Mouse (Mus musculus): ENCODE data around the gene Kank2.
A peak's percentile ranks its signal among the peaks of the same experiment; 100 is the strongest.

The Kank2 gene

DNA sequence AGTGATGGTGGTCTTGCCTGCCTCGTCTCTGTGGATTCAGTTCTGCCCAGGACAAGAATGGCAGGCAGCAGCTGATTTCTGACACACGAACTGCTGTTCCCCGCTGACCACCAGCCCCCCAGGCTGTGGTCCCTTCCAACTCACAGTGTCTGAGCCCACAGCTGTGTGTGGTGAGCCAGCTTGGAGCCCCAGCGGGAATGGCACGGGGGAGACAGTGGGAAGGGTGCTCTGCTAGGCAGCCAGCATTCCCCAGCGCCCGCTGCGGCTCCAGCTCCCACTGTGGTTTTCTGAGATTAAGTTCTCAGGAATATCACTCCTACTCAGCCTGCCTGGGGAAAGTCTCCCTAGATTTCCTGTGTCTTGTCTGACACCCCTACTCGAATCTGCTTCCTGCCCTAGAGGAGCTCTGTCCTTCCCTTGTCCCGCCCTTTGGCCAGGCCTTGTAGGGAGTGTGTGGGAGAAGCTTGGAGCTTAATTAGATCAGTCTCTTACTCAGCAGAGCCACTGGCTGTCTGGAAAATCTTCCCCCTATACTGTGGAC is 46.2 kb downstream of the Kank2 start:
- DNase-seq (ENCODE audit: inconsistent age in 2 of 2, low spot score in 1 of 2): peak; percentile 49 to 78

GRCm38 (mm10) chr9:21751347-21751746 is 47.2 kb downstream of the Kank2 start:
- peak; percentile 82 to 90 for DNase-seq (ENCODE audit: inconsistent age in 2 of 2, low spot score in 1 of 2)

GRCm38 (mm10) chr9:21750370-21750769 is 48.2 kb downstream of the Kank2 start:
- peak; percentile 29 to 58 for DNase-seq (ENCODE audit: inconsistent age in 2 of 2, low spot score in 1 of 2)

DNA sequence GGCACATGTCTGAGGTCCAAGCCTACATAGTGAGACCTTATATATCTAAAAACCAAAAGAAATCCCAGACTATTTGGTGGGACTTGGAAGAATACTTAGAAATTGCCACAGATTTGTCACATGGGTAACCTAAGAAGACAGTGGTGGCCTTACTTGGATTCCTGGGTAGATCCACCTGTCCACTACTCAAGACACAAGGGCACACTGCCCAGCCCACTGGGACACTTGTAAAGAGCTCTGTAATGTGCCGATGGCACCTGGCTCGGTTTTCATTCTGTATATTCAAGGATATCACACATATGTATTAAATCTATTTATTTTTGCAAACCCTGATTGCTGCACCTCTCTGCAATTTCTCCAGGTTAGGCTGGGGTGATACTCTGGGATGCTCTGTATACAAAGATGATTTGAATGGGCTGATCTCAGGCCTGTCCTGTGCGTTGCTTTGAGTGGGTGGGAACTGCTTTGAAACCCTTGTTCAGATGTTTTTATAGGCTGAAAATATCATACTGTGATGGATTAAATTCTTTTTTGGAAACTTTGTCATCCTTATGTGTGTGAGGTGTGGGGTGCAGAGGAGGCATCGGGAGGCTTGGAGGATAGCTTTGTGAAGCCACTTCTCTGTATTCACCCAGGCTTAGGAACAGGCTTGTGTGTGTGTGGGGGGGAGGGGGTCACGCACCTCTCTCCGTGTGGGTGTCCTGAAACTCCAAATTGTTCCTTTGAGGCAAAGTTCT is 49.0 kb downstream of the Kank2 start:
- DNase-seq (ENCODE audit: inconsistent age in 2 of 2, low spot score in 1 of 2): no peak

DNA sequence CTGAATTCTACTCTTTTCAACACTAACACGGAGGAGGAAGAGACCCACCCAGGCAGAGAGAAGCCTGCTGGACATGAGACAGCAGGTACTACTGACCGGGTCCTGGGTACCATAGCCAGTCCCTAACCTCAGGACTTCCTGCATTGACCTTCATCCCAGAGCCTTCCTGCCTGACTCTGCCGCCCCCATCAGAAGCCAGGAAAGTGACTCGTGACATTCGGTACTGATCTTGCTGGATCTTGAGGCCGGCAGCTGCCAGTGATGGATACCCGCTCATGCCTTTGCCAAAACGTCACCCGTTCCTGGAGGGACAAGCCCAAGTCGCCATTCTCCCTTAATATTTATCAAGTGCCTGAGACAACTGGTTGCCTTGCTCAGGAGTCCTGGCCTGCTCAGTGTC is 50.1 kb downstream of the Kank2 start:
- peak; percentile 33 to 67 for DNase-seq (ENCODE audit: inconsistent age in 2 of 2, low spot score in 1 of 2)

GRCm38 (mm10) chr9:21748033-21748432 is 50.5 kb downstream of the Kank2 start:
- DNase-seq (ENCODE audit: inconsistent age in 2 of 2, low spot score in 1 of 2): peak; percentile 84 to 88

DNA sequence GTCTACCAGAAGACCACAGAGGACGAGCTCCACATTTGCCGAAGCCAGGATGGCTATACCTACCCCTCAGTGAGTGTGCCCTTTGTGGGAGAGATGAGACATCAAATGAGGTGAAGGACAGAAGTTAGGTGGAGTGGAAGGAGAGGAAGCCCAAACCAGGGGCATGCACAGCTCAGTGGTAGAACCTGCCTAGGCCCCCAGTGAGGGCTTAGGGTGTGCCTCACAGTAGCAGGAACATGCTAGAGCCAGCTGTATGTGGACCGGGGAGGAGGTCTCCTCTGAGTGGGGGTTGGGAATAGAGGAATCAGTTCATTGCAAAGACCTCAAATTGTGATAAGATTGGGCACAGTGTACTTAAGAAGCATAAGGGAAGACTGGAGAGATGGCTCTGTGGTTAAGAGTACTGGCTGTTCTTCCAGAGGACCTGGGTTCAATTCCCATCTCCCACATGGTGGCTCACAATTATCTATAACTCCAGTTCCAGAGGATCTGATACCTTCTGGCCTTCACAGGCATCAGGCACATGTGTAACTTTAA is 51.2 kb downstream of the Kank2 start:
- no peak for DNase-seq (ENCODE audit: inconsistent age in 2 of 2, low spot score in 1 of 2)

GRCm38 (mm10) chr9:21741514-21741913 is 57.0 kb downstream of the Kank2 start:
- DNase-seq (ENCODE audit: inconsistent age in 2 of 2, low spot score in 1 of 2): no peak

- no peak for DNase-seq (ENCODE audit: inconsistent age in 2 of 2, low spot score in 1 of 2)
Measured at GRCm38 (mm10) chr9:21740427-21740826, 58.1 kb downstream of the Kank2 start.

- no peak for DNase-seq (ENCODE audit: inconsistent age in 2 of 2, low spot score in 1 of 2)
Measured at GRCm38 (mm10) chr9:21738776-21739175, 59.8 kb downstream of the Kank2 start.

DNA sequence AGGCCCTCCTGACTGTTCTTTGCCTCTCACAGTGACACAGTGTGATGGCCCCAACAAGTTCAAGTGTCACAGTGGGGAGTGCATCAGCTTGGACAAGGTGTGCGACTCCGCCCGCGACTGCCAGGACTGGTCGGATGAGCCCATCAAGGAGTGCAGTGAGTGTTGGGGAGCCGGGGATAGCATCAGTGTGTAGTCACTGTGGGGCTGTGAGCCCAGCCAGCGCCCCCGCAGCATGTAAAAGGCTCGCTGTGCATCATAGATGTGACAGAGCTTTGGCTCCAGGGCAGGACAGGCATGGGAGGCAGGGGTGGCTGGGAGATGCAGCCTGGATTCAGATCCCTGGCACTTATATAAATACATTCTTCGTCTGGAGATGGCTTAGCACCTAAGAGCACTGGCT is 61.4 kb downstream of the Kank2 start:
- DNase-seq (ENCODE audit: inconsistent age in 2 of 2, low spot score in 1 of 2): no peak

DNA sequence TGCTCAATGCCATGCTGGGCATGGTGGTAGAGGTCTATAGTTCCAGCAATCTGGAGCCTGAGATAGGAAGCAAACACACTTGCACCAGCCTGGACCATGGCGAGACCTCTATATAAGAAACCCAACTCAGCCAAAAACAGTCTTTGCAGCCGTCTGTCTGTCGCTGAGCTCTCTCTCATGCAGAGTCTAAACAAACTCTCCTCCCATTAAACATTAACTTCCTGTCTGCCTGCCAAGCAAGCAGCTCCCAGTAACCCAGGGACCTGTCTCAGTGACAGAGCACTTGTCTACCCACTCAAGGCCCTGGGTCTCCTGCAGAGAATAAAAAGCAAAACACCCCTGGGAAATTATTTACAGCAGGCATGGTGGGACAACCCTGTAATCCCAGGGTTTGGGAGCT is 62.0 kb downstream of the Kank2 start:
- no peak for DNase-seq (ENCODE audit: inconsistent age in 2 of 2, low spot score in 1 of 2)

DNA sequence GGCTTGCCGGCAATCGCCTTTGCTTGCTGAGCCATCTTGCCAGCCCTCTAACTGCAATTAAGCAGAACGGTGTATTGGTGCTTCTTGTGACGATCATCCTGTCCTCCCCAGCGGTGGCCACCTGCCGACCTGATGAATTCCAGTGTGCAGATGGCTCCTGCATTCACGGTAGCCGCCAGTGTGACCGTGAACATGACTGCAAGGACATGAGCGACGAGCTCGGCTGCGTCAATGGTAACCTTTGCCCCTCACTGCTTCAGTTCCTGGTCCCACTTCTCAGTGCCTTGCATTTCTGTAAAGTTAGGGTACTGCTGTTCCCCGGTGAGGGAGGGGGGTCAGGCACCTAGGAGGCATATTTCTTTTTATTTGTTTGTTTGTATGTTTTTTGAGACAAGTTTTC is 63.4 kb downstream of the Kank2 start:
- peak; percentile 66 to 85 for DNase-seq (ENCODE audit: inconsistent age in 2 of 2, low spot score in 1 of 2)

GRCm38 (mm10) chr9:21733989-21734388 is 64.6 kb downstream of the Kank2 start:
- DNase-seq (ENCODE audit: inconsistent age in 2 of 2, low spot score in 1 of 2): no peak

GRCm38 (mm10) chr9:21733446-21733845 is 65.1 kb downstream of the Kank2 start:
- DNase-seq (ENCODE audit: inconsistent age in 2 of 2, low spot score in 1 of 2): no peak

DNA sequence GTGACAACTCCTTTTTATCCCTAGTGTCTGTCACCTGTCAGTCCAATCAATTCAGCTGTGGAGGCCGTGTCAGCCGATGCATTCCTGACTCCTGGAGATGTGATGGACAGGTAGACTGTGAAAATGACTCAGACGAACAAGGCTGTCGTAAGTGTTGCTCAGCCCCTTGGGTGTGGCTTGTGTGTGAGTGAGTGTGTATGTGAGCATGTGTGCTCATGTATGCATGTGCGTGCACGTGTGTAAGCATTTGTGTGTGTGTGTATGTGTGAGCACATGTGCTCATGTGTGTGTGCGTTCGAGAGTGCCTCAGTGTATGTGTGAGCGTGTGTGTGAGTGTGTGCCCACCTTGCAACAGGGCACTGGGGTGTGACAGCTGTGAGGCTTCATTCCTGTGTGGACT is 66.3 kb downstream of the Kank2 start:
- no peak for DNase-seq (ENCODE audit: inconsistent age in 2 of 2, low spot score in 1 of 2)

DNA sequence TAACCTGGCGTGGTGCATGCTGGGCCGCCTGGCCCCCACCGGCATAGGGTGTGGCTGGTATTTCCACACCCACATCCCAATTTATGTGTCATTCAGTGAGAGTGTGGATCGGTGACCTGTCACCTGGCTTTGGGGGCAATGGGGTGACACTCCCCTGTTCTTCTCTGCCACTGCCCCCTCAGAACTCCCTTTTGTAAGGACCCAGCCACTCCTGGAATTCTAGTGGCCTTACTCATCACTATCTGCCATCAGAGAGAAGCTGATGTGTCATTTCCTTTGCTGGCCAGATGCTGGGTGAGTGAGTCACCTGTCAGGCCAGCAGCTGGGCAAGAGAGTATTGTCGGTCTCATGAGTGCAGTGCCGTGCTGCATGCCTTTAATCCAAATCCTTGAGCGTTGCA is 69.3 kb downstream of the Kank2 start:
- peak; percentile 82 to 90 for DNase-seq (ENCODE audit: inconsistent age in 2 of 2, low spot score in 1 of 2)

- DNase-seq (ENCODE audit: inconsistent age in 2 of 2, low spot score in 1 of 2): peak; percentile 67 to 89
Measured at GRCm38 (mm10) chr9:21728261-21728832, 70.2 kb downstream of the Kank2 start.

- DNase-seq (ENCODE audit: inconsistent age in 2 of 2, low spot score in 1 of 2): peak in 1 of 2 experiments; percentile 69
Measured at GRCm38 (mm10) chr9:21726218-21726975, 72.1 kb downstream of the Kank2 start.

GRCm38 (mm10) chr9:21725224-21726121 is 73.1 kb downstream of the Kank2 start:
- no peak for DNase-seq (ENCODE audit: inconsistent age in 2 of 2, low spot score in 1 of 2)

DNA sequence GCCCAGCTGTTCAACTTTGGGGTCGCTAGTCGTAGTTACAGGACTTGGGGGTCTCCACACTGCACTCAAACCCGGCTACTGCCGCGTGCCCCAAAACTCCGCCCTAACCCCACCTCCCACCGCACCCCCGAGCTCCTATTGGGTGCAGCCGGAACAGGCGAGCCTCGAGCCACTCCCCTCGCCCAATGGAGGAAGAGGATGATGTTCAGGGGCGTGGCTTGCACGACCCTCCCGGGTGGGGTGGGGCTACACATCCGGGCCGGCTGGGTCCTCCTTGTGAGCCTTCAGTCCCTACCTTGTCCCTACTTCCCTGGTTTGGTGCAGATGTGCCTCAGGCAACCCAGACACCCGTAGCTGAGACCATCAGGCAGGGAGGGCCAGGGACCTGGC is 74.4 kb downstream of the Kank2 start:
- DNase-seq (ENCODE audit: inconsistent age in 2 of 2, low spot score in 1 of 2): peak; percentile 97 to 98
